Comparison of ENCODE assay signal across 8 mouse cellular contexts in genomic region chr13:81641289-81642045, GRCm38 (mm10). TPM values are rescaled to one million over a fixed set of nuclear protein-coding genes. Genes with fewer than 3 reads are reported as not detected.
A peak's percentile ranks its signal among the peaks of the same experiment; 100 is the strongest.
DNase-seq lines count a peak whose midpoint lies in the region; ATAC-seq and TF ChIP-seq lines count a peak whose summit lies in the region.

No protein-coding gene starts in this region.

- H3K9me3 ChIP-seq in forebrain, embryonic 14.5 days (replicated peaks; ENCODE audit: control insufficient read depth, low read length): no peaks in the 10 kb centered on the region
- no peaks in the 10 kb centered on the region for H3K9me3 ChIP-seq in limb, embryonic 14.5 days (ENCODE audit: control insufficient read depth, low read length)
- H3K9me3 ChIP-seq in midbrain, embryonic 15.5 days: no peaks in the 10 kb centered on the region

- WGBS in forebrain, embryonic 14.5 days: under 1% methylated on average over 8 of the region's 8 CpGs
- WGBS in limb, embryonic 14.5 days: 17% methylated on average over 8 of the region's 8 CpGs
- WGBS in midbrain, embryonic 15.5 days: 1% methylated on average over 8 of the region's 8 CpGs

- peak; percentile 51 for DNase-seq in right cerebral cortex, adult 18-20 months
- no peak for DNase-seq in right cerebral cortex, postnatal 36 days (ENCODE audit: low spot score in 2 of 2)
- peak; percentile 48 to 68 for DNase-seq in cerebellum, adult 18-20 months
- DNase-seq in forebrain, embryonic 14.5 days (ENCODE audit: low spot score): peak; percentile 90
- DNase-seq in limb, embryonic 14.5 days (ENCODE audit: low spot score): peak; percentile 89
- peak; percentile 38 for DNase-seq in thymus, postnatal 0 days (ENCODE audit: low spot score)

- ATAC-seq in forebrain, embryonic 14.5 days: peak; percentile 82
- peak; percentile 71 for ATAC-seq in inflammation-experienced regulatory T-cells, adult 6 months
- peak; percentile 58 for ATAC-seq in limb, embryonic 14.5 days (ENCODE audit: low FRiP score, low read depth)
- peak; percentile 81 for ATAC-seq in midbrain, embryonic 15.5 days (replicated peaks)

- no peak overlapping the region; the same call in 1 of the 2 replicates for H3K4me3 ChIP-seq in forebrain, embryonic 14.5 days (ENCODE audit: low read depth, low read length)
- H3K4me3 ChIP-seq in limb, embryonic 14.5 days (replicated peaks; ENCODE audit: low read length): no peak overlapping the region
- peak overlapping the region; percentile 15; the same call in 1 of the 2 replicates for H3K4me3 ChIP-seq in midbrain, embryonic 15.5 days

- 0 out of 2 replicates have a peak overlapping the region, but pooled peaks have one; percentile 1 for H3K9ac ChIP-seq in forebrain, embryonic 14.5 days (ENCODE audit: low read length)
- no peak overlapping the region for H3K9ac ChIP-seq in limb, embryonic 14.5 days (ENCODE audit: low read depth, low read length, severe bottlenecking)
- H3K9ac ChIP-seq in midbrain, embryonic 15.5 days: peak overlapping the region; percentile 22; the same call in 1 of the 2 replicates

- TF ChIP-seq POLR2A in limb, embryonic 14.5 days (IDR thresholded peaks at IDR 0.05; ENCODE audit: borderline replicate concordance, extremely low read depth, insufficient read depth, insufficient read length): no peak

- no peaks in the 10 kb centered on the region for H3K36me3 ChIP-seq in forebrain, embryonic 14.5 days (ENCODE audit: control insufficient read depth, insufficient read depth, low read length)
- no peaks in the 10 kb centered on the region for H3K36me3 ChIP-seq in limb, embryonic 14.5 days (ENCODE audit: control insufficient read depth, insufficient read depth, low read length)
- no peaks in the 10 kb centered on the region for H3K36me3 ChIP-seq in midbrain, embryonic 15.5 days (replicated peaks)

- H3K4me1 ChIP-seq in forebrain, embryonic 14.5 days (ENCODE audit: control insufficient read depth, insufficient read depth, low read length): peaks cover 13% of the 10 kb centered on the region; the same call in 1 of the 2 replicates
- peaks cover 9% of the 10 kb centered on the region; the same call in 1 of the 2 replicates for H3K4me1 ChIP-seq in limb, embryonic 14.5 days (ENCODE audit: control insufficient read depth, insufficient read depth, low read length)
- H3K4me1 ChIP-seq in midbrain, embryonic 15.5 days: peaks cover 12% of the 10 kb centered on the region; the same call in 1 of the 2 replicates

- peak overlapping the region; percentile 68 for H3K27ac ChIP-seq in forebrain, embryonic 14.5 days (ENCODE audit: low read depth, low read length)
- H3K27ac ChIP-seq in limb, embryonic 14.5 days (replicated peaks; ENCODE audit: low read depth, low read length): peak overlapping the region; percentile 55; the same call in 1 of the 2 replicates
- peak overlapping the region; percentile 60 for H3K27ac ChIP-seq in midbrain, embryonic 15.5 days

- H3K27me3 ChIP-seq in forebrain, embryonic 14.5 days (replicated peaks; ENCODE audit: control insufficient read depth, insufficient read depth, low read length): no peaks in the 10 kb centered on the region
- no peaks in the 10 kb centered on the region for H3K27me3 ChIP-seq in limb, embryonic 14.5 days (ENCODE audit: control insufficient read depth, insufficient read depth, low read length)
- no peaks in the 10 kb centered on the region for H3K27me3 ChIP-seq in midbrain, embryonic 15.5 days (replicated peaks)

- H3K4me2 ChIP-seq in forebrain, embryonic 14.5 days (ENCODE audit: low read length): peak overlapping the region; percentile 42
- H3K4me2 ChIP-seq in limb, embryonic 14.5 days (replicated peaks; ENCODE audit: low read depth, low read length, severe bottlenecking): peak overlapping the region; percentile 32; the same call in 1 of the 2 replicates
- peak overlapping the region; percentile 50 for H3K4me2 ChIP-seq in midbrain, embryonic 15.5 days

RNA-seq across cellular contexts. Expression of gene Adgrv1, which starts 8.5 kb away (rescaled TPM):
- 14.7 and 14.8 TPM in 2 replicates for polyA plus RNA-seq in forebrain, embryonic 14.5 days (2014; fragmentation: Nextera tagmentation; extraction: Ambion mirVana)
- polyA plus RNA-seq in inflammation-experienced regulatory T-cells, adult 6 months (2017; shearing (Covaris generic)): under 1 TPM; 0.24 to 0.54 (median 0.31) TPM
- polyA plus RNA-seq in limb, embryonic 14.5 days (2012; rRNA removed): 0.55 TPM in 2 replicates
- 0.65 and 0.96 TPM in 2 replicates for polyA plus RNA-seq in limb, embryonic 14.5 days (2014; fragmentation: Nextera tagmentation; extraction: Ambion mirVana)
- polyA plus RNA-seq in midbrain, embryonic 15.5 days (2015; fragmentation: Nextera tagmentation; extraction: Ambion mirVana): 9.5 and 9.7 TPM in 2 replicates
- 0.55 and 0.57 TPM in 2 replicates for polyA plus RNA-seq in thymus, postnatal 0 days (2015; fragmentation: Nextera tagmentation; extraction: Ambion mirVana)

RNA-seq across cellular contexts. Expression of gene Lysmd3, which starts 16.0 kb away (rescaled TPM):
- polyA plus RNA-seq in forebrain, embryonic 14.5 days (2014; fragmentation: Nextera tagmentation; extraction: Ambion mirVana): 25.2 and 28.8 TPM in 2 replicates
- 10 to 100 TPM; 15.7 to 26.2 (median 20.9) TPM for polyA plus RNA-seq in inflammation-experienced regulatory T-cells, adult 6 months (2017; shearing (Covaris generic))
- polyA plus RNA-seq in limb, embryonic 14.5 days (2012; rRNA removed): 15.1 and 19.3 TPM in 2 replicates
- 35.1 and 35.7 TPM in 2 replicates for polyA plus RNA-seq in limb, embryonic 14.5 days (2014; fragmentation: Nextera tagmentation; extraction: Ambion mirVana)
- 17.5 and 17.9 TPM in 2 replicates for polyA plus RNA-seq in midbrain, embryonic 15.5 days (2015; fragmentation: Nextera tagmentation; extraction: Ambion mirVana)
- 18.9 and 20.9 TPM in 2 replicates for polyA plus RNA-seq in thymus, postnatal 0 days (2015; fragmentation: Nextera tagmentation; extraction: Ambion mirVana)

Comparison
In these comparisons a context has a peak if more than half of its experiments do, and no peak if none do; other contexts are left out.
1. DNase-seq: peak in right cerebral cortex, adult 18-20 months (single experiment), cerebellum, adult 18-20 months (2 of 2), forebrain, embryonic 14.5 days (single experiment), limb, embryonic 14.5 days (single experiment) and thymus, postnatal 0 days (single experiment); none in right cerebral cortex, postnatal 36 days (0 of 2).
2. Peak in every context shown above with its lines, with median percentiles within 50 percentile points of each other: ATAC-seq, H3K27ac ChIP-seq and H3K4me2 ChIP-seq.